Mouse (Mus musculus) C2C12 (cell line): Measurements from ENCODE around the gene Spata4.

Experiments
- CEBPB ChIP-seq: IDR thresholded peaks from one replicate; pipeline ENCODE4 v1.6.1; 2011; ENCODE audit warnings: low read depth, mild to moderate bottlenecking, control low read depth, moderate library complexity
- CTCF ChIP-seq: IDR thresholded peaks from one replicate; pipeline ENCODE4 v1.5.1; 2011; ENCODE audit not compliant: control insufficient read depth, insufficient read depth, insufficient read length
- FOSL1 ChIP-seq: IDR thresholded peaks from one replicate; pipeline ENCODE4 v1.8.0; 2011; ENCODE audit warnings: mild to moderate bottlenecking, low read length; ENCODE audit not compliant: poor library complexity, insufficient read depth, severe bottlenecking
- MAX ChIP-seq: IDR thresholded peaks from one replicate; pipeline ENCODE4 v1.6.1; 2011; ENCODE audit warnings: mild to moderate bottlenecking, control low read depth
- MYOD1 ChIP-seq: IDR thresholded peaks from one replicate; pipeline ENCODE4 v1.6.1; 2011; ENCODE audit warnings: low read depth; ENCODE audit not compliant: control insufficient read depth, insufficient read length
- MYOG ChIP-seq: IDR thresholded peaks from one replicate; pipeline ENCODE4 v1.6.1; 2011; ENCODE audit not compliant: control insufficient read depth, insufficient read length; ENCODE audit errors: extremely low read depth
- USF1 ChIP-seq: IDR thresholded peaks from one replicate; pipeline ENCODE4 v1.6.1; 2011; ENCODE audit warnings: low read depth, mild to moderate bottlenecking, control low read depth, moderate library complexity

DNA sequence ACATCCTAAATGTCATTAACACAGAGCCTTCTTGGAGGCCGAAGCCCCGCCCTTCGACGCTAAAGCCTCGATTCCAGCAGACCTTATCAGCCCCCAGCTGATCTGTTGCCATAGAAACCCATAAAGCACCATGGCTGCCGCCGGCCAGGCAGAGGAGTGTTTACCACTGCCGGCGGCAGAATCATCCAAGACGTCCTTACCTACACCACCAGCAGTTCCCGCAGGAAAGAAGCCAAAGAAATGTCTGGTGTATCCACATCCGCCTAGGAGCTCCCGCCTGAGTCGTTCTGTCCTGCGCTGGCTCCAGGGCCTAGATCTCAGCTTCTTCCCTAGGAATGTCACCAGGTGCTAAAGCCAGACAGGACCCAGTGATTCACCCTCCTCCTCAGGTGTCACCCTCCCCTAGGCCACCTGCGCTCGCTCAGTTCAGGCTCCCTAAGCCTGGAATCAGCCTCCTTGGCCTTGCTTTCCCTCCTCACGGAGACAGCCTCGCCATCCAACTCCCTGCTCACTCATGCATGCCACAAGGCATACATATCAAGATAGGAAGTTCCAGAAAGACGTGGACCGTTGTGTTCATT, at the start of gene Spata4:
- TF ChIP-seq MAX: no peak
- TF ChIP-seq CEBPB: no peak
- TF ChIP-seq CTCF: no peak
- no peak for TF ChIP-seq USF1
- no peak for TF ChIP-seq MYOD1
- TF ChIP-seq MYOG: no peak
- TF ChIP-seq FOSL1: no peak
